Mouse (Mus musculus) natural killer cell, adult 2 months (primary cell): Measurements from ENCODE around the gene Gtdc1.
"Not testable (repeated sequence)": the region's sequence is repeated elsewhere in the genome, so short reads cannot be mapped to it uniquely, and the experiment has no call there.

Experiments
- DNase-seq, 2 experiments: peaks; one replicate each; pipeline ENCODE4 v3.0.0; 2022; ENCODE audit warnings: low spot score in 2 of 2

Gtdc1 gene

DNA sequence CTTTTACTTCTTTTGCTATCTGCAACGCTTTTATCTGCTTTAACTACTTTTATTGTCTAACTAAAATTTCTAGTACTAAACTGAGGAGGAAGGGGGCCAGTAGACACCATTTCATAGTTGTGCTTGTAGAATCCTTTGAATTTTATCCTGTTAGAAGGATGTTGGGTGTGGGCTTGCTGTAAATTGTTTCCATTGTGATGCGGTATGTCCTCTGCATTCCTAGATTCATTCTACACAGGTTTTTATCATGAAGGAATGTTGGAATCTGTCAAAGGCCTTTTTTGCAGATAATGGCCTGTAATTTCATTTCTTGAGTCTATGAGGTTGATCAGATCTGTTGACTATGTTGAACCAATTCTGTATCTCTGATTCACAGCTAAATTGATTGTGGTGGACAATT, 146.5 kb downstream of the Gtdc1 start:
- no peak for DNase-seq

DNA sequence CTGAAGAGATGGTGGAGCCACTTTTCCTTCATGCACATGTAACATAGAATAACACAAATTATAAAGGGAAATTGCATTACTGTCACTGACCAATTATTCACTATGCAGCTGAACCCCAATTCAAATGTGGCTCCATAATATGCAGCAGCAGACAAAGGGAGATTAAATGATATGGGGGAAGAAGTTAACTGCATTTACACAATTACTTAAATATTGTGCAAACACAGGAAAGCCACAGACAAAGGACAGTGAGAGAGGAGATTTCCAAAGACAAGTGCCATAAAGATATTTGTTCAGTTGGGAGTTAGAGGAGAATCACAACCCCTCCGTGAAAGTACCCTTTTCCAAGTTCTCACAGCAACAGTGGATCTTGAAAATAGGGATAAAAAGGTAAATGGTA, 163.6 kb downstream of the Gtdc1 start:
- DNase-seq, result no peak

DNA sequence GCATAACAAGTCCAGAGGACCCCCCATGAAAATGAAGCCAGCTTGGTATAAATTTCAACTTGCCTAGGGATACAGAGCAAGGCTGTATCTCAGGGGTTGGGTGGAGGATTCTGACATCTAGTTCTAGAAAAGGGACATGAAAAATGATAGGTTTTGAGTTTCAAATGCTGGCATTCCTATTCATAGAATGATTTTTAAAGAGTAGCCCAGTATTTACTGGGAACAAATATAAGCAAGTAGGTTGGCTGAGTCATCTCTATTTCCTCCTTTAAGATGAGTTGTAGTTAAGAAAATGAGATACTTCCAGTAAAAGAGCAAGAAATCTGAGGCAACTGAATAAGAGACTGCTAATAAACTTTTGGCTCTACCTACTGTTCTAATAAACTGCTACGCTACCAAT, 190.8 kb downstream of the Gtdc1 start:
- DNase-seq, result no peak

DNA sequence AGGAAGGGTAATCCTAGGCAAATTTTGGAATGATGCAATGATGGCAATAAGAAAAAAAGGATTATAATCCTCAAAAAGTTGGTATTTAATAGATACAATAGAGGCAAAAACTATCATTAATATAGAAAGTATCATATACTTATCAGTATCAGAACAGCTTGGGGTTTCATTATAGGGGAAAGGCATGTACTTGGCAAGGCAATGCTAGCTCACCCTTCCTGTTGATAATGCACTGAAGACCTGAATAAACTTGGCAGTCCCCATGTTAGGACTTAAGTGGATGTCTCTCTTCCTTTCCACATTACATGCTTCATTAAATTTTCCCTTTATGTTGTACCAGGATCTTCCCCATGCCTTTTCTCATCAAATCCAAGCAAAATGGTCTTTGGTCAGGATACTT, 206.0 kb downstream of the Gtdc1 start:
- DNase-seq, result no peak

DNA sequence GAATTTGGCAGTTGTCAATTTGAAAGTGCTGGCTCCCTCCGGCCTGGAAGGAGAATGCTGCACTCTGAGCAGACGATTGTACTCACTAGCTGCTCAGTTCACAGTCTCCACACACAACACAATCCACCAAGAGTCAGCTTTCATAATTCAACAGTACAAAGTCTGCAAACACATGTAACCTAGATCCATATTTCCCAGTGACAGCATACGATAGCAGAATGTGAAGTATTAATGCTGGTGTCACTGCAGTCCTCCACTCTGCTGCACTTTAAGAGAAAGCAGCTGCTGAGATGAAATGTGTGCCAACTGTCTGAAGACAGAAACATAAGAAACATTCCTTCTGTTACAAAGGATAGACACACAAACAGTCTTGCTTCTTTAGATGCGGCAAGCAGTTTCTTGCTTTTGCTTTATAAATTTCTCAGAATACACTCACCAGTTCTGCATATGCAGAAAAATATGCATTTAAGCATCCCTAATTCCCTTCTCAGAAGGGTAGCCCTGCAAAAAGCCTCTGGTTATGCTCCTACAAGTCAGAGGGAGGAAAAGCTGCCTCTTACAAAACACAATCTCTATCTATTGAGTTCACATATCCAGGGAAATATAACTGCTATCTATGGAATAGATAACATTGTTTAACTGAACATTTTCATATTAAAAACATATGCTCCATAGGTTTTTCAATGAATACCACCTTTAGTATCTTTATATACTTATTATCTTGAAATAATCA, 221.4 kb downstream of the Gtdc1 start:
- DNase-seq, result no peak

DNA sequence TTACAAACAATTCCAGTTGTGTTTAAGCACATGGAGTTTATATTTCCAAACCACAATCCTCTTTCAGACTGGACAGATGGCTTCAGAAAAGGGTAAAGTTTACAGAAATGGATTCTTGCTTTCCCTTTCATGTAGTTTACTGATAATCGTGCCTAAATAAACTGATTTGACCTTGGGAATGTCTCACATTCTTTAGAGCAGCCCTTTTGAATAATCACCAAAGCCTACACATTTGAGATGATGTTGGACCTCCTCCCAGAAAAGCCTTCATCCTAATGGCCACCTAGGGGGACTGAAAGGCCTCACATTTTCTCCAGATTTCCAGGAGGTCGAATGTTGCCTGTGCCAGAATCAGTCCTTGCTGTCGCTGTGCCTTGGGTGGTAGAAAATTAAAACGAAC, 227.2 kb downstream of the Gtdc1 start:
- DNase-seq, result no peak

DNA sequence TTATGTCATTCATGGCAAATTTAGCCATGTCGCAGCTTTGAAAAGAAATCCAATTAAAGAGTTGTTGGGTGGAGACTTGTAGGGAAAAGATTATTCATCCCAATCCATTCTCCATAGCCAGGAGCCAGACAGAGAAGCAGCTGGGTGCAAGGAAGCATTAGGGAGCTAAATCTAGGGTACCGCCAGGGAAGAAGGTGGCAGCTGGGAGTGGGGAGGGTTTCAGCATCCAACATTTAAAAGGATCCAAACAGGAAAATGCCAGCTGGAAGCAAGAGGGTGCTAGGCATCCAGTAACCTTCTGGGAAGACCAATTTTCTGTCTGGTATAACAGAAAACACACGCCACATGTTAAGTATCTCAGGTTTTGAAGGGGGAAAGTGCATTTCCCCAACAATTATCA, 231.0 kb downstream of the Gtdc1 start:
- no peak for DNase-seq

DNA sequence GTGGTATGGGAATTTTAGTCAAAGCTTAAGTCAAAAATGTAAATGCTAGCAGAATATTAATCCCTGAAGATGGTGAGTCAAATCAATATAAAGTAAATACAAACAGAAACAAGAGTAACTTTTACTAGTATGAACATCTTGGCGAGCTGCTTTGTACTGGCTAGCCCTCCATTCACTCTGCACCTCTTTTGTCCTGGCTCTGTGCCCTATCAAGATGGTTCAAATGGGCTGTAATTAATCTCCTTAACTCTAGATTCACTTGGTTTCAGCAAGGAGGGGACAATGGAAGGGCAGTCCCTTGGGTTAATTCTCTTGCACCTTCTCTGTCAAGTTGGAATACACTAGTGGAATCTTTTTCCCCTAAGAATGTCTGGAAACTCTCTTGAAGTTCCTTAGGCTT, 233.6 kb downstream of the Gtdc1 start:
- no peak for DNase-seq

DNA sequence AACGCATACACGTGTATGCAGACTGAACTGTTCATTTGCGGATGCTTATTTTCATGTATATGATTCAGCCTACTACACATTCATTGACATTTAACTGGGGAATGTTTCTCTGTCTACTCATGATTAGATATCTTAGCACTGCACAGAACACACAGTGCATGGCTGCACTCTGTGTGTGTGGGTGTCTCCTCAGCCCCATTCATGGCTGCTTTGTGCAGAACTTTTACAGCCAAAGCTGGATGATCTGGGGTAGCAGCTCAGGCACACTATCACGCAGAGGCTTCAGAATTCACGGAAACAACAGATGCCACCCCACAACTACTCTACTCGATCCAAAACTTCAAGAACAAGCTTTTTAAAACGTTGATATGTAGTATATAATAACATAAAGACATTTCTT, 263.4 kb downstream of the Gtdc1 start:
- DNase-seq, result no peak

DNA sequence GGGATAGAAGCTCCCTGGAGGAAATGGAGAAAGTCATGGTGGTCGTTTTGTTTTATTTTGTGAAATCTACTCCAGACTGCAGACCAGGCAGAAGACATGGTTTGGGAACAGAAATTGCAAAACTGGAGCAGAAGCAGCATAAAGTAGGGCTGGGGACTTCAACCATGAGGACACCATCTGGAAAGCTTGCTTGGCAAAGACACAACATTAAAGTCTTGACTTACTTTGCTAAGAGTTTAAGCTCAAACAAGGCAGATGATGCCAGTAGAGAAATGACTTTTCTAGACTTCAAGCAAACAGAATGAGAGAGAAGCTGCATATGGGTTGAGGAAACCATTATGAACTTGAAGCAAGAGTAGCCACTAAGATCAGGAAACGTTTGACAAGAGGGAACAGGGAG, 267.6 kb downstream of the Gtdc1 start:
- no peak for DNase-seq

DNA sequence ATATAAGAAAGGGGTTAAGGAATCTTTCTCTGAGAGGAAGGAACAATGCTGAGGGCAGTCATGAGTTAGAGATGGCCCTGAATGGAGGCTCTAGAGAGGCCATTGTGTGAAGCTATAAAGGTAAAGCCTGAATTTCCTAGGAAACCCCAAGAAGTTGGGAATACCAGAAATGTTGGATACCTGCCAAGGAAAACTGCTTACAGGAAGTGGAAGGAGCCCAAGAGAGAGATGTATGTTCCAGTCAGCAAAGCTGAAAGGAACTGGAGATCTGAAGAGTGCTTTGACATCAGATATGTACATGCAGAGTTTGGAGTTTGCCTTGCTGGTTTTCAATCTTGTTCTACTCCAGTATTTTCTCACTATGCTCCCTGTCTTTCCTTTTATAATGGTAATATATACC, 268.4 kb downstream of the Gtdc1 start:
- DNase-seq, result no peak

DNA sequence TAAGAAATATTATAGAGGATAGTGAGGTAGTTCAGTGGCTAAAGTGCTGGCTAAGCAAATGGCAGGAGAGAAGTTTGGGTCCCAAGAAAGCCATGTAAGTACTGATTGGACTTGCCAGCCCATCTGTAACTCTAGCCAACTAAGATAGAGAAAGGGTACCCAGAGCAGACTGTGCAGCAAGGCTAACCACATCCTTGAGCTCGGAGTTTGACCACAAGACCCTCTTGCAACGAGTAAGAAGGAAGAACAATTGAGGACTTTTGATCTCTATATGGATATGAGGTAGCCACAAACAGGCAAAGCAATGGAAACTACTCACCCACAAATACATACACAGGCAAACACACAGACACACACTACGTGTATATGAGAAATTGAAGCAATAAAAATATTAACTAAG, 278.9 kb downstream of the Gtdc1 start:
- DNase-seq, result no peak

DNA sequence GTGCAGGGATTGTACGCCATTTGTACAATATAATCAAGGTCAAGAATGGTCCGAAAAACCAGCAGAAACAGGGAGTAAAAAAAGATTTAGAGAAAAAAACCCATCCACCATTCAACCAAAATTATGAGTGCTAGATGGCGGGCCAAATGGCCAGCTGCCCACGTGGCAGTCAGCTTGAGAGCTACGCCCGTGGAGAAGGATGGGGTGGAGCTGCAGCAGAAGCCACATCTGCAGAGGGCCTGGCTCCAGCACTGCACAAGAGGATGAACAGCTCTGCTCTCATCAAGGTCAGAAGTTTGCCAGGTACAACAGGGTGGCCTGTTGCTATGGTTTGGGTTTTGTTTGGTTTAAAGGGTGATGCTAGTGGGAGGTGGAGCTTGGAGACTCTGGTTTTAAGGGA, 281.1 kb downstream of the Gtdc1 start:
- DNase-seq, result no peak

DNA sequence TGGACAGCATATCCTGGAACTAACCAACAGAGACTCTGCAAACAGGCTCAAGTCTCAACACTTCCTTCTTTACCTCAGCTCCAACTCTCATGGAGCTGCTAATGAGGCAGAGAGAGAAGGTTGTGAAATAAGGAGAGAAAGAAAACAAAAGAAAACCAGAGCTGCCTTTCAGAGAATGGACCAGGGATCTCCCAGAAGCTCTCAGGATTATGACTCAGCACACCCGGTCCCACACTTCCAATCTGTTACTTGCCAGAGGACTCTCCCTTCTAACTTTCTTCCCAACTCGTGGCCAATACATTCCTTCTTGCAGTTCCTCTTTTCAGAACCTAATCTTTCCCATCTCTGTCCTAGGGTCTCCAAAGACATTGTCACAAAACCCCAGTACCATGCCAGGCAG, 288.1 kb downstream of the Gtdc1 start:
- DNase-seq, result no peak

DNA sequence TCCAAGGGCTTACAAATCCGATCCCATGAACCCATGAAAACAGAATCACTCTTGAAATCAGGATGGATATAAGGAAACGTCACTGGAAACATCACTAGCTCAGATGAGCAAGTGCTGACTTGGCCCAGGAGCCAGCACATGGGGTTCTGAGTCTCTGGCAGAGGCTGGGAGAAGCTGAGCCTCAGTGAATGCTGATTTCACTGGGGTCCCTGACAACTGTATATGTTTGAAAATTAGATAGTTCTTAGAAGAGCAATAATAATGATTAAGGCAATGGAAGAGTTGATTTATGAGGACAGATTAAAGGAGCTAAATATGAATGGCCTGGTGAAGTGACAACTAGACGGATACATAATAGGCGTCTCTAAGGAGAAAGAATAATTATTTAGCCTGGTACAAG, 289.3 kb downstream of the Gtdc1 start:
- no peak for DNase-seq

DNA sequence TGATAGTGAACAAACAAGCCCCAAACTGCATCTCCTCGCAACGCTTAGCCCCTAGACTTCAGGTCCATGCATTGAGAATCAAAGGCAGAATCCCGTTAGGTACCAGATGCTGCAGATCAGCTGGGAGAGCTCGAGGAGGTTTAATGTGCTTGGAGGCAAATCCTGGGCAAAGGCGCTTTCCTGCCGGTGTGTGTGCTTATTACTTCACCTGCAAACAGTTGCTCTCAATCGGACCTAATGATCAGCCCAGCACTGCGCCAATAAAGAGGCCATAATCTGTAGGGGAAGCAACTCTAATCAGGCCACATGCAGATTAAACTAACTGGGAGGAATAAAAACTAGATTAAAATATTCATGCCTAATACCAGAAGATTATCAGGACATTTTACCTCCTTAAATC, 293.5 kb downstream of the Gtdc1 start:
- DNase-seq, result no peak

DNA sequence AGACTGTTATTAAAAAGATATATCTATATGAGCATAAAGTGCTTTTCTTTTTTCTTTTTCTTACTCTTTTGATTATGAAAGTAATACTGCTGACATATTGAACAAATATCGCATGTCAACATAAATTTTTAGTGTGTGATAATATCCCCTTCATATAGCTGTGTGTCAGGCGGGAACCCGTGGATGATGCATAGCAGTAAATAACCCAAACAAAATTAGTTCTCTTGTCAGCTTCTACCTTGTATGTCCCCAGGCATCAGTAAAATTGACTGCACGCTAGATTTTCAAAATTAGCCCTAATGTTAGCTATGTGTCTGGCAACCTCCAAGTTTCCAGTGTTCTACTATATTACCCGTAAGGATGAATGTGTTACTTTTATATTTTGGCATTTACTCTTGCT, 294.4 kb downstream of the Gtdc1 start:
- no peak for DNase-seq

DNA sequence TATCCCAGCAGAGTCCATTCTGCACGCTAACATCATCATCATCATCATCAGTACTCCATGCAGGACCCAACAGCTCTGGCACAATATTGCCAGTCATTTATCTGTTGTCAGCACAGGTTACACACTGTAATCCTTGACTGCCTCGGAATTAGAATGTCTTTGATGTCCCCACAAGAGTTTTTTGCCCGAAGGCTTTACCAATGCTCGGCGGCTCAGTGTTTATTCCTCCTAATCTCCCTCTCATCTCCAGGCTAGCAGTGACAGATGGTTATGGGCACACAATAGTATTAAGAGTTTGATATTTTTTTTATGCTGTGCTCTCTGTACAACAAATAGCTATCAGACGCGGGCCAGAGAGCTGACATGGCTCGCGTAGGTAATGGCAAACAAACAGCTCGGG, 294.9 kb downstream of the Gtdc1 start:
- no peak for DNase-seq

DNA sequence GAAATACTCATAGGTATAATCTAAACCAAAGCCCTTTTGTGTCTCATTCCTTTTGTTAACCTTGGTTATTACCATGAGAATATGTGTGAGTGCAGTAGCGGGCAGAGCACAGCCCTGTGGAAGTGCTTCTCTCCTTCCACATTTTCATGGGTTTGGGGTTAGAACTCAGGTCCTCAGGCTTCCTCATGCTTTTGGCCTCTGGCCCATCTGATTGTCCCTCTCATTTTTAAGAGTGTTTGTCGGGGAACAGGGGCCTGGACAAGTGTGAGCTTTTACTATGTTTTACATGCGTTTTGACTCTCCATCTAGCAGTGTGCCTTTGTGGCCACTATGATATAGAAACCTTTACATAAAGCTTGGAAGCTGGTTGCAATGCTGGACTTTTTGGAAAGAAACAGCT, 296.4 kb downstream of the Gtdc1 start:
- no peak for DNase-seq

DNA sequence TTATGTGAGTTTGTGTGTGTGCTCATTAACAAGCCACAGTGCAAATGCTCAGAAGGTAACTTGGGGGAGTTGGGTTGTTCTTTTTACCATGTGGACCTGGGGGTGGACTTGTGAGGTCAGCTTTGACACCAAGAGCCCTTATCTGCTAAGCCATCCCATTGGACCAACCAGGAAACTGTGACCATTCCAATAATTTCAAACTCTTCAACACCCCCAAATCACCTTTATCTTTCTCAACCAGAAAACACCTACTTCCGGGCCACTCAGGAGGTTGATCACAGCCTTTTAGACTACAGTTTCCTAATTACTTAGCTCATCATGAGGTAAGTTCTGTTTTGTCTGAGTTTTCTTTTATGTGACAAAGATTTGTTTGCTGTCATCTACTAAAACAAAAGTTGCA, 298.7 kb downstream of the Gtdc1 start:
- no peak for DNase-seq

DNA sequence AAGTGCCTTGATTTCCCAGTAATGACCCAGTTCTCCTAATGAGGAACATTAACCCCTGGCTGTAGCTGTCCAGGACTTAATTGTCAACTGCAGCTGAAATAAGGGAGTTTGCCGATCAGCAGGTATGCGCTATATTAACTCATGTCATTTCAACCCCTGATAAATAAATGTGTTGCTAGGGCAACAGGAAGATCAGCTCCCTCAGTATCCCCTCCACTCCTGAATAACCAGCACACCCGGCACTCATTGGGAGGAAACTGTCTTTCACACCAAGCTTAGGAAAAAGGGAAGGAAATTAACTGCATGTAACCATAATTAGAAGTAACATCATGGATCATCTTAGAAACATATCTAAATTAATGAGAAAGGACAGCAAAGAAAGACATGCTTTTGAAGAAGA, 302.3 kb downstream of the Gtdc1 start:
- DNase-seq, result no peak

DNA sequence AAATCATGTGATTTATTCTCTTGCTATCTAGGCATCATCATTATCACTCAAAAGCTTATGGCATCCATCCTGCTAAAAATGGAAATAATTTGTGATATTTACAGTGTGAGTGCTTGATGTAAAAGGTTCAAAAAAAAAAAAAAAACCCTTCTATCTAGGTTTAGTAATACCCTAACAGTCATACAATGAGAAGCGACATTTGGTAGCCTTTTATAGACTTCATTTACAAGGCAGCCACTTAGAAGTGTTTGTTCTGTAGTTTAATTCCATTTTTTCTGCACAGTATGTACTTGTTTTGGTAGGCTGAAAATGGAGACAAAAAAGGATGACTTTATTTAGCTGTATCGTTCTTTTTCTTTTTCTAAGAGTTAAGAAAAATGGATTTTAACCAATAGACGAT, 305.0 kb downstream of the Gtdc1 start:
- DNase-seq, result no peak

DNA sequence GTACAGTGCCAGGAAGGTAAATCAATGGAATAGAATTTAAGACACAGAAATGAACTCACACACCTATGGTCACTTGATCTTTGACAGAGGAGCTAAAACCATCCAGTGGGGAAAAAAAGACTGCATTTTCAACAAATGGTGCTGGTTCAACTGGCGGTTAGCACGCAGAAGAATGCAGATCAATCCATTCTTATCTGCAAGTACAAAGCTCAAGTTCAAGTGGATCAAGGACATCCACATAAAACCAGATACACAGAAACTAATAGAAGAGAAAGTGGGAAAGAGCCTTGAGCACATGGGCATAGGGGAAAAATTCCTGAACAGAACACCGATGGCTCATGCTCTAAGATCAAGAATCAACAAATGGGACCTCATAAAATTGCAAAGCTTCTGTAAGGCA, 327.8 kb downstream of the Gtdc1 start:
- DNase-seq, result not testable (repeated sequence)

DNA sequence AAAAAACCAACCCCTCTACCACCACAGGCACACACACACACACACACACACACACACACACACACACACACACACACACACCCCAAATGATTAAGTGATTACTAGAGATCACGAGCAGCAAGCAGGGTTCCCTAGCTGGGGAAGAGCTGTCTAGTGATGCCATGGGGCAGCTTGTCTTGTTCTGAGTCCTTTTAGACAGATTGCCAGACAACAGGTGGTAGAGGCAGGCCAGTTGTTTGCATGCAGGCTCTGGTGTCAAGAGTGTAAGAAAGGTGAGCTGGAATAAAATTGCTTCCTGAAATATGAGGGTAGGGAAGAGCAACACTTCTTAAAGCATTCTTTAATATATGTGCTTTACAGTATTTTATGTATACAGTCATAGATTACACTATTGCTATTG, 333.2 kb downstream of the Gtdc1 start:
- DNase-seq, result no peak

DNA sequence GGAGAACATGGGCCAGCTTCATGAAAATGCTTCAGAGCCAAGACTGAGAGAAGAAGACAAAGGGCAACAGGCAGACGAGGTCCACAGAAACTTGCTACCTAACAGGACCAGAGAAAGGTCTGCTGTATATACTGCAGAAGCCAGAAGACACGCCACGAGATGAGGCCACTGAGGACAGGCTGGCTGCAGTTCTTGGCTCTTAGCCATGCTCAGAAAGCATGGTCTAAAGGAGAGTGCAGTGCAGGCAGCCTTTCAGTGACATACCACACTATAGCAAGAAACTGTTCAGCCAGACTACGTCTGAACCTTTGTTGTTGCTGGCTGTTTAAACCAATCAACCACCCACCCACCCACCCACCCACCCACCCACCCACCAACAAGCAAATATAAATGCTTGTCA, 336.6 kb downstream of the Gtdc1 start:
- no peak for DNase-seq
